Mouse (Mus musculus) midbrain, postnatal 0 days (tissue): ENCODE data around the gene Spred2. TPM values are rescaled to one million over a fixed set of nuclear protein-coding genes. Genes with fewer than 3 reads are reported as not detected.
A peak's percentile ranks its signal among the peaks of the same experiment; 100 is the strongest.

Source experiments
- ATAC-seq: fragments of 200-750 bp; cut with Nextera tagmentation; 2 replicates; pipeline ENCODE4 v1.8.0; 2017; ENCODE audit warnings: moderate number of reproducible peaks, mild to moderate bottlenecking, moderate TSS enrichment, moderate library complexity; ENCODE audit not compliant: low FRiP score
- DNase-seq: peaks from one replicate; pipeline ENCODE4 v3.0.0-alpha.2; 2015; ENCODE audit warnings: low spot score
- H3K27ac ChIP-seq: fragments of 300-500 bp; sonication (generic); 2 replicates; pipeline ENCODE4 v1.5.1; 2014; ENCODE audit warnings: low read depth, mild to moderate bottlenecking, low read length, mixed read lengths
- H3K27me3 ChIP-seq: fragments of 300-500 bp; sonication (generic); 2 replicates; pipeline ENCODE4 v1.6.1; 2014; ENCODE audit warnings: low read length, control low read depth, mixed read lengths; ENCODE audit not compliant: insufficient read depth
- H3K36me3 ChIP-seq: fragments of 300-500 bp; sonication (generic); 2 replicates; pipeline ENCODE4 v1.6.1; 2014; ENCODE audit warnings: low read length, control low read depth, mixed read lengths; ENCODE audit not compliant: insufficient read depth
- H3K4me1 ChIP-seq: fragments of 300-500 bp; sonication (generic); 2 replicates; pipeline ENCODE4 v1.6.1; 2014; ENCODE audit warnings: mild to moderate bottlenecking, control low read depth, antibody characterized with exemption, low read length, mixed read lengths; ENCODE audit not compliant: insufficient read depth
- H3K4me2 ChIP-seq: fragments of 300-500 bp; sonication (generic); 2 replicates; pipeline ENCODE4 v1.6.1; 2014; ENCODE audit warnings: low read depth, mild to moderate bottlenecking, low read length, mixed read lengths; ENCODE audit not compliant: poor library complexity, severe bottlenecking
- H3K4me3 ChIP-seq: fragments of 300-500 bp; sonication (generic); 2 replicates; pipeline ENCODE4 v1.5.1; 2014; ENCODE audit warnings: low read depth, mild to moderate bottlenecking, low read length, moderate library complexity
- H3K9ac ChIP-seq: fragments of 300-500 bp; sonication (generic); replicated peaks from 2 replicates; pipeline ENCODE4 v1.6.1; 2014; ENCODE audit warnings: mild to moderate bottlenecking, low read length, moderate library complexity, mixed read lengths; ENCODE audit not compliant: poor library complexity, severe bottlenecking
- H3K9me3 ChIP-seq: fragments of 300-500 bp; sonication (generic); 2 replicates; pipeline ENCODE4 v1.6.1; 2016; ENCODE audit warnings: low read length, control low read depth
- CTCF ChIP-seq: IDR thresholded peaks from 2 replicates; pipeline ENCODE4 v1.5.1; 2016; ENCODE audit warnings: antibody characterized with exemption, mild to moderate bottlenecking
- WGBS: fragments of 180-500 bp; shearing (Covaris S2); extraction: QIAGEN DNeasy Blood & Tissue Kit; methylation state at CpG from one replicate; pipeline ENCODE4 v1.1.7; 2014; 5-methylcytosine and 5-hydroxymethylcytosine counted together
- polyA plus RNA-seq: library from polyadenylated mRNA; unstranded; fragments of >200 nt; fragmentation: Nextera tagmentation; extraction: Ambion mirVana; gene quantifications from 2 replicates; pipeline ENCODE4 v1.2.1, GENCODE M21; 2015
- total RNA-seq: library from RNA; depleted of rRNA; stranded (reverse); fragments of >200 nt; gene quantifications from 2 replicates; pipeline ENCODE4 v1.2.3, GENCODE M21; 2014

The Spred2 gene
- total and polyA plus RNA-seq, 2 experiments from 2014 or later: 6.2 to 17.0 TPM

DNA sequence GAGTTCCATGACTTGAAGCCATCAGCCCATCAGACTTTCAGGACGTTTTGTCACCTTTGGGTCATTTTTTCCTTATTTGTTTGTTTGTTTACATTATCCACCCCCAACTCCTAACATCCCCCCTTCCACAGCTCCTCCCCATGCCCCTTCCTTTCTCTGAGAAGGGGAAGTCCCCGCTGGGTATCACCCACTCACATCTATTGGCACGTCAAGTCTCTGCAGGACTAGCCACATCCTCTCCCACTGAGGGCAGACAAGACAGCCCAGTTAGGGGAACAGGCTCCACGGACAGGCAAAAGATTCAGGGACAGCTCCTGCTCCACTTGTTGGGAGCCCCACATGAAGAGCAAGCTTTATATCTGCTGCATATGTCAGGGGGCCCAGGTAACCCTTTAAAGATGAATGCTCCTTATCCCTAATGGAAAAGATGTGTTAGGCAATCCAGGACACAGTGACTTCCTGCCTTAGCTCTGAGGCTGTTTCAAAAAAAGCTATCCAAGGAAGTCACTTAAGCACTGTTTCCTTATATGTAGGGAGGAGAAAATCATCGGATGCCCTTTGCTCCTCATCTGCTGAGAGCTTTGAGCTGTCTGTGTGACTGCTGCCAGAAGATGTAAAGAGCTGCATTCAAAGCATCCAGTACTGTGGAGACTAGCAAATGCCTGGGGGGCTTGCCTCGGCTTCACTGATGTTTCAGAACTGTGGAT, 33.3 kb upstream of the Spred2 start:
- no peak for TF ChIP-seq CTCF
- Histone ChIP-seq H3K4me3 (no peak overlapping the region), H3K27me3 (no peaks in the 10 kb centered on the region), H3K4me1 (no peaks in the 10 kb centered on the region), H3K9ac (no peak overlapping the region), H3K4me2 (no peak overlapping the region), H3K36me3 (no peaks in the 10 kb centered on the region), H3K9me3 (no peaks in the 10 kb centered on the region), H3K27ac (no peak overlapping the region)
- ATAC-seq (no peak), DNase-seq (no peak)
- 62% methylated on average over 6 of the region's 6 CpGs for WGBS

DNA sequence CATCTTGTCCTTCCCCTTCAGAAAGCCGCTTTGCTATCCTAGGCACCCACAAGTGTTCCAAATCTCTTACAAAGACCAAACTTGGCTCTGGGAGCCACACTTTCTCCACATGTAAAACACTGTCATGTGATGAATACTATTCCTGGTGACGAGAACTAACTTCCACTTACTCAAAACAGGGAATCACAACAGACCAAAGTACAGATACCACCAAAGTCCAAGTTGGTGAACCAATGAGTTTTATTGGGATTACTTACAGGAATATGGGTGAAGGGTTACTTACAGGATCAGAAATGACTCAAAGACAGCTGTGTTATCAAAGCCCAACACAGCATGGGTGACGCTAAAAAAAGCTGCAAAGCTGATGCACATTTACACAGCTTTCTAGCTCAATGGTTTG, 30.9 kb upstream of the Spred2 start:
- peak; percentile 11 for DNase-seq
- 87% methylated on average over 3 of the region's 3 CpGs for WGBS

DNA sequence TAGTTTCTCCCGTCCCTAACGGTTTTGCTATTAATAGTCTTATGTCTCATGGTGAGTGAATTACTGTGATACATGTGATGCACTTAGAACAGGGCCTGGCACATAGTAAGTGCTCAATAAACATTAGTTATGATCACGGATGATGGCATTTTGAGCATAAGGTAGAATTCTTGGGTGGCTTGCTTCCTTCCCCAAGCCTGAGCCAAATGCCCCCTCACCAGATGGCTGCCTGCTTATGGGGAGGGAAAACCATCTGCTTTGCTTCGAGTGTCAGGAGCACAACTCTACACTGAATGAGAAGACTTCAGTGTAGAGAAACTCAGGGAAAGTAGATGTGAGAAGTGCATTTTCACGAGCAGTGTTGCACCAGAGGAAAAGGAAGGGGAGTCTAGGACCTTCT, 24.6 kb upstream of the Spred2 start:
- TF ChIP-seq CTCF: no peak
- Histone ChIP-seq H3K27ac (no peak overlapping the region), H3K4me2 (no peak overlapping the region), H3K9me3 (no peaks in the 10 kb centered on the region), H3K4me3 (no peak overlapping the region), H3K36me3 (no peaks in the 10 kb centered on the region), H3K4me1 (no peaks in the 10 kb centered on the region), H3K27me3 (no peaks in the 10 kb centered on the region), H3K9ac (no peak overlapping the region)
- 81% methylated on average over 5 of the region's 5 CpGs for WGBS
- ATAC-seq (no peak), DNase-seq (peak; percentile 30)

More for the DNA sequence above, 30.9 kb upstream of the Spred2 start:
- Histone ChIP-seq H3K9ac (no peak overlapping the region), H3K27ac (no peak overlapping the region), H3K4me2 (no peak overlapping the region), H3K4me1 (no peaks in the 10 kb centered on the region), H3K4me3 (no peak overlapping the region), H3K9me3 (no peaks in the 10 kb centered on the region), H3K27me3 (no peaks in the 10 kb centered on the region), H3K36me3 (no peaks in the 10 kb centered on the region)
- TF ChIP-seq CTCF: no peak
- no peak for ATAC-seq

DNA sequence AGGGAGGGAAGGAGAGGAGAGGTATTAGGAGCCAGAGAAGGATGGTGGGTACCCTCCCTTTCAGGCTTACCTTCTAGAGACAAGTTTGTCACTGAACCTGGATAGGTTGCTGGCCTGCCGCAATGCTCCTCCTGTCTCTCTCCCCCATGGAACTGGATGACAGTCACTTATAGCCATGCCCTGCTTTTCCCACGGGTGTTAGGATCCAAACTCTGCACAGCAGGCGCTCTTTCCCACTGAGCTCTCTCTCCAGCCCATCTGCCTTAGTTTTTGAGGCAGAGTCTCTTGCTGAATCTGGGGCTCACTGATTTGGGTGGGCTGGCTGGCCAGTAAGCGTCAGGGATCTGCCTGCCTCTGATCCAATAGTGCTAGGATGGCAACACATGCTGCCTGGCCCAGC, 23.5 kb upstream of the Spred2 start:
- Histone ChIP-seq H3K4me2 (no peak overlapping the region), H3K36me3 (no peaks in the 10 kb centered on the region), H3K27me3 (no peaks in the 10 kb centered on the region), H3K4me1 (no peaks in the 10 kb centered on the region), H3K4me3 (no peak overlapping the region), H3K9ac (no peak overlapping the region), H3K27ac (no peak overlapping the region), H3K9me3 (no peaks in the 10 kb centered on the region)
- WGBS: 77% methylated on average over 4 of the region's 4 CpGs
- no peak for ATAC-seq
- no peak for TF ChIP-seq CTCF
- no peak for DNase-seq

DNA sequence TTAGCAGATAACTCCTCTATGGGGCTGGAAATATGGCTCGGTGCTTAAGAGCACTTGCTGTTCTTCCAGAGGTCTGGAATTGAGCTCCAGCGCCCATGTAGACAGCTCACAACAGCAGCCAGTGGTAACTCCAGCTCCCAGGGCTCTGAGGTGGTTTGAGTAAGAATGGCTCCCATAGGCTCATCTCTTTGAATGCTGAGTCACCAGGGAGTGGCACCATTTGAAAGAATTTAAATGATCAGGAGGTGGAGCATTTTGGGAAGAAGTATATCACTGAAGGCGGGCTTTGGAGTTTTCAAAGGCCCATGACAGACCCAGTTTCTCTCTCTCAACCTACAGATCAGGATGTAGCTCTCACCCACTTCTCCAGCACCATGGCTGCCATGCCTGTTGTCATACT, 13.0 kb upstream of the Spred2 start:
- H3K36me3 ChIP-seq: peaks cover 2% of the 10 kb centered on the region; the same call in 1 of the 2 replicates
- no peak for TF ChIP-seq CTCF
- WGBS: 90% methylated on average over 3 of the region's 3 CpGs
- no peaks in the 10 kb centered on the region for H3K27me3 ChIP-seq
- H3K4me1 ChIP-seq: no peaks in the 10 kb centered on the region
- no peak overlapping the region for H3K4me2 ChIP-seq
- H3K4me3 ChIP-seq: no peak overlapping the region
- DNase-seq (no peak), ATAC-seq (no peak)
- H3K9ac ChIP-seq: no peak overlapping the region
- no peak overlapping the region for H3K27ac ChIP-seq
- peaks cover 14% of the 10 kb centered on the region for H3K9me3 ChIP-seq

DNA sequence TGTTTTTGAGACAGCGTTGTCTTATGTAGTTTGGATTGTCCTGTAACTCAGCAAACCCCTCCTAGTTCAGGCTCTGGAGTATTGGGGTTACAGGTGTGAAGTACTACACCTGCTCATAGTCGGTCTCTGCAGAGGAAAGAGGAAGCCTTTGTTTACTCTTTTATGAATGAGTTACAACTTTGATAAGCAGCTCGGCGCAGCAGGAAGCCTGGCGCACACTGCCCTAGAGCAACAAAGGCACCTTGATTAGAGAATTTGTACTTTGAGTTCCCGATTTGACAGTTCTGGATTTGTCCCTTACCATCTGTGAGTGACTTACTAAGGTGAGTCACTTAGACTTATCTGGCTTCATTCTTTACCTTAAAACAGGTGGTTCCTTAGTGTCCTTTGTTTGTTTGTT, 12.0 kb upstream of the Spred2 start:
- H3K4me1 ChIP-seq: no peaks in the 10 kb centered on the region
- no peak for DNase-seq
- 87% methylated on average over 6 of the region's 6 CpGs for WGBS
- TF ChIP-seq CTCF: no peak
- no peaks in the 10 kb centered on the region for H3K27me3 ChIP-seq
- no peak overlapping the region for H3K27ac ChIP-seq
- no peak overlapping the region for H3K4me2 ChIP-seq
- no peak for ATAC-seq
- H3K9me3 ChIP-seq: peaks cover 10% of the 10 kb centered on the region
- H3K9ac ChIP-seq: no peak overlapping the region
- peaks cover 2% of the 10 kb centered on the region; the same call in 1 of the 2 replicates for H3K36me3 ChIP-seq
- no peak overlapping the region for H3K4me3 ChIP-seq
